Mouse (Mus musculus): ENCODE results near the gene Olfr867.

Gene Olfr867

DNA sequence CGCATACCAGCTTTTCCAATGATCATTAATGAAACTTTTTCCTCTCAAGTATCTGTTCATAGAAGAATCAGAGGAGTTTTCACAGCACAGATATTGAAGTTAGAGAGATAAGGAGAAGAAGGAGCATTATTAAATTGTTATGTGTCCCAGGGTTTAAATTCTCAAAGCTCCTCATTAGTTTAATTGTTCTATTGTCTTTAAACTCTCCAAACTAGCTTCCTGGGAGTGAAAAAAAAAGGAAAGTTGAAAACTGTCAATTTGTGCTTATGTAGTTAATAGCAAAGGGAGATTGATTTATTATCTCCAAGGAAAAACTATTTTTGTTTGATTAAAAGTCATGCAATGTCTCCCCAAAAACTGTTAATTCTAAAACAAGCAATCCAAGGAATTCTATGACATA lies at the start of gene Olfr867:
TSS of gene Olfr867 (minus strand) at position 101 of the 400 bp plus-strand sequence.
- DNase-seq (ENCODE audit: low read depth, low spot score) = no peak

DNA sequence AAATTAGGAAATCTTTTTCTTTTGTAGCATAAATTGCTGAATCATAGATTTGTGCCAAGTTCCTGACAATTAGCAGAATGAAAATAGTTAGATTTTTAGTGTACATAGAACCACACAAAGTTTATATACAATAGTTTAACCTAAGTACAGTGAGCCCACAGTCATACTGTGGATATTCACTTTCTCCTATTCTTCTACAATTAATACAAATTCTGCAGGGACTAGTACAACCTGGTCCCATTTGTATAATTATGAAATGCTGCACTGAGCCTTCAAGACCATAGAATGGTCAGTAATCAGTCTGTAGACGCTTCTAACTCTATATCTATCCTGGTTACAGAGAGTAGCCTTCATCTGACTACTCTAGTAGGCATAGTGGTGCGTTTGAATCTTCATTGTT lies 41.0 kb upstream of the Olfr867 start, which contains the start of gene Olfr868:
TSS of gene Olfr868 (plus strand) at position 301 of the 400 bp plus-strand sequence.
- DNase-seq (ENCODE audit: low read depth, low spot score) = no peak

DNA sequence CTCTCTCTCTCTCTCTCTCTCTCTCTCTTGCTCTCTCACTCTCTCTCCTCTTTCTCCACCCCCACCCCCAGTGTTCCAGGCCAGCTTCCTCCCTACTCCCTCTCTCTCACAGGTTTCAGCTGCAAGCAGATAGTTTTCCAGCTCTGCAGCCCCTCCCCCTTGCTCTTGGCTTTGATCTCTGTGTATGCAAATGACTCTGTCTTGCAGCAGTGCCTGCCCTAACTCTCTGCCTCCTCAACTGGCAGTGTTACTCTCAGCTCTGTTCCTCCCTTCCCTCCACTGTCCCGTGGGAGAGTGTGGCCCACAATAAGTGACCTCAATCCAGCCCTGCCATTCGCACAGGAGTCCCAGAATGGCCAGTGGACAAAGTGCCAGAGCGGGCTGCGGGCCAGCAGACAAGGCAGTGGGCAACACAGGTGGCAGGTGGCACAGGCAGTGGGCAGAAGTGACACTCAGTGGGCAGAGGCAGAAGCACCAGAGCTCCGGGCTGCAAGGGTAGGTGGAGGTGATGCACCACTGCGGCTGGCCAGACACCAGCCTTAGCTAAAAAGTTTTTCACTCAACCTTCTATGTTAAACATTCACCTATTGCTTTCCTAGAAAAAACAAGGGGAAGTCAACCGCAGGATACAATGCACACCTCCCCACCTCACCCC lies 16.3 kb upstream of the Olfr867 start:
- DNase-seq (ENCODE audit: low read depth, low spot score) = no peak

DNA sequence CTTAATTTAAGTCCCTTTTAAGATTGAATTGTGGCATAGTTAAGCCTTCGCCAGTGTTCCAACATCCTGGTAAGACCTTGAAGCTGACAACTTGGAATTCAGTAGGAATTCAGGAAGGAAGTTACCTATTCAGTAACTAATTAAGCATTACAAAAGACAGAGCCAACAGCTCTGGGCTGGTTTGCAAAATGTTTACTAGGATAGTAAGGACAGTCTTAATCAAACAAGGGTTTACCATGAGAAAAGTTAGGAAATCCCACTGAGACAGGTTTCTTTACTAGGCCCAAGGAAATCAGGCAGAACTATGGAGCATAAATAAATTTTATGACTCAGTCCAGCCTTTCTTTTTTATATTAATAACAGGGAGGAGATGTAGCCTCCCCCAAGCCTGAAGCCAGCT lies 13.9 kb upstream of the Olfr867 start:
- DNase-seq (ENCODE audit: low read depth, low spot score) = no peak

DNA sequence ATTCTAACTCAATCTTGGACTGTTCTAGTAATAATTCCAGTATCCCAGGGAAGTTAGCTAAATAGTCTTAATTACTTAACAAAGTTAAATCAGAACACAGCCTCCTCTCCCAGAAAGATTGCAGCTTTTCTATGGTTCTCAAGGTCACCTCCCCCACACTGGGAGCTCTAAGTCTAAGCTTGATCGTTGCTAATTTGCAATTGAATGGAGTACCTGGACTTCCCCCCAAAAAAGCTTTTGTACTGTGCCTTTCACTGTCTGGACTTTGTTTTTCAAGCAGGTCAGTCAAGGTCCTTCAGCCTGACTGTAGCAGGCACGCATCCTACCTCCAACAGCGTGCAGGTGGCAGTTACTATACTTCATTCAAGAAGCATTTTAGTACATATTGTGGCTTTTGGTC lies 12.9 kb upstream of the Olfr867 start:
- DNase-seq (ENCODE audit: low read depth, low spot score) = no peak

DNA sequence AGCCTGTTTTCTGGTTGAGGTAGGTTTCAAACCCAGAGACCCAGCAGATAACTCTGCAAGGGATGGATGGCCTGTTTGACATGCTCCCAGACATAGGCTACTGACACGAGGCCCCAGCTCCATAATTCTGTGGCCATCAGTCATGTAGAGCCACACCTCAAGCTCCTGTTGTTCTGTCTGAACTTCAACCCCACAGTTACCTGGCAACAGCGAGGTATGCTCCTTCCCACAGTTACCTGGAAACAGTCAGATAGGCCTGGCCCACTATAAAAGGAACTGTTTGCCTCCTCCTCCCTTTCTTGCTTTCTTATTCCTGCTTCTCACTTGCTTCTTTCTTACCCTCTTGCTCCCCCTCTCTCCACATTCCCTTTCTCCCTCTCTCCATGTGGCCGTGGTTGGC lies 9.4 kb downstream of the Olfr867 start:
- no peak for DNase-seq (ENCODE audit: low read depth, low spot score)

DNA sequence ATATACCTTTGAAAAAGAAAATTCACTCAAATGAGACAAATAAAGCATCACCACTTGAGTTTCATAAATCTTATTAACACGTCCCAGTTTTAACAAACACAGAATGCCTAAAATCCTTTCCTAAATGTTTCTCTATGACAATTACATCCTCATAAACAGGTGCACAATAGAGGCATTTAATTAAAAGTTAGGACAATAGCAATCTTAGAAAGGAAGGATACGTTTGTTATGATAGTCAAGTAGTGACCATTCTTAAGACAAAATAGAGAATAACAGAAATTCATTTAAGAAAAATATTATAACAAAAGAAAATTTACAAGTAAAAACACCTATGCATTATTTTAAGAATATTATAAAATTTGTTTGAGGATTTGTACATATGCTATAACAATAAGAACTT lies 29.4 kb downstream of the Olfr867 start, which contains the start of gene Olfr866:
TSS of gene Olfr866 (minus strand) at position 101 of the 400 bp plus-strand sequence.
- no peak for DNase-seq (ENCODE audit: low read depth, low spot score)
